Mouse (Mus musculus): ENCODE results near the gene Necap2.
A peak's percentile ranks its signal among the peaks of the same experiment; 100 is the strongest.

Gene Necap2

DNA sequence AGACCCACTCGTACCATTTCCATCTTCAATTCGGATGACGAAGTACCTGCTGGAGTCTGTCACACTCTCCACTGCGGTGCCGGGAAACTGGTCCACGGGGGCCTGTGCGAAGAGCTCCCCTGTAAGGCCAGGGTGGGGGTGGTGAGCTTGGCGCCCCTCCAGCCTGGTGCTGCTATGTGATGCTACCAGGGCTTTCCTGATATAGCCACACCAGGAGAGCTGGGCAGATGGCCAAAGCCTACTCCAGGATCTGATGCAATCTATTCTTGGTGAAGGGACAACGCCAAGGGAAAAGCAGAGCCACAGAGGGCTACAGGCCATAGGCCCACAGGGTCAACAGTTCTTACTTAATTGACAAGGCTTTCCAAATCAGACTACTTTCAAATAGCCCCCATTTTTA is 4.5 kb downstream of the Necap2 start:
- DNase-seq: no peak

GRCm38 (mm10) chr4:141072502-141072901 is 5.7 kb downstream of the Necap2 start:
- DNase-seq: no peak

- DNase-seq: peak; percentile 66
Measured at GRCm38 (mm10) chr4:141069731-141070130, 8.4 kb downstream of the Necap2 start.

GRCm38 (mm10) chr4:141068655-141069054 is 9.5 kb downstream of the Necap2 start:
- no peak for DNase-seq

- peak in 1 of 2 experiments; percentile 42 for DNase-seq
Measured at GRCm38 (mm10) chr4:141067516-141068046, 10.6 kb downstream of the Necap2 start.

DNA sequence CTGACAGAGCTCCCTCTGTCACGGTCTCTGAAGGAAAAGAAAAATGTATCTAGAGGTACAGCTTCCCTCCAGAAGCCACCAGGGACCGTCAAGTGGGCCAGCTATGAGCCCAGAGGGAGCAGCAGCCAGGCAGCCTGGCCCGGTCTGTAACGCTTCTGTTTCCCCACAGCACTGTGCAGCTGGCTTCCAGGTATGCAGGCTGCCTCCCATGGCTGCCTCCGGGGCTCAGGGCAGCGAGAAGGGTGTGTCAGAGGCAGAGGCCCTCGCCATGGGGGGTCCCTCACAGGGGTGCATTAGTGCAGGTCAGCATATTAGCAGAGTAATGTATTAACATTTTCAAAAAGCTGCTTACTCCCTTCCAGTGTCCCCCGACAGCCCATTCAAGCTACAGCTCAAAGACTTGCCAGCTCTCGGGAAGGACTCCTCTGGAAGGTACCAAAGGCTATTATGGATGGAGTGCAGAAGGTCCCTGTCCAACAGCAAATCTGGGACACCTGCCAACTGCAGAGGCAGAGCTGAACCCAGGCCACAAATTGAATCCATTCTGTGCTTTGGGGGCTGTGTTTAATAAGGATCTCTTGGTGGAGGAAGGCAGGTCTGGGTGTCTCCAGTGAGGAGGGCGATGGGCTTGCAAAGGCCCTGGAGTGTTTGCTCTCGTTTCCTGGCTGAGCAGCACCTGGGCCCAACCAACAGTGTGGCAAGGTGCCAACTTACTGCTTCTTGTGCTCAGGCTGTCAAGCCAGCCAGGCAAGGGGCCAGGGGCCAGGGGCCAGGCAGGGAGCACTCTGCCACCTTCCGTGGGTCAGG is 11.2 kb downstream of the Necap2 start:
- peak; percentile 83 to 88 for DNase-seq

GRCm38 (mm10) chr4:141065123-141065522 is 13.0 kb downstream of the Necap2 start:
- peak; percentile 82 to 87 for DNase-seq

DNA sequence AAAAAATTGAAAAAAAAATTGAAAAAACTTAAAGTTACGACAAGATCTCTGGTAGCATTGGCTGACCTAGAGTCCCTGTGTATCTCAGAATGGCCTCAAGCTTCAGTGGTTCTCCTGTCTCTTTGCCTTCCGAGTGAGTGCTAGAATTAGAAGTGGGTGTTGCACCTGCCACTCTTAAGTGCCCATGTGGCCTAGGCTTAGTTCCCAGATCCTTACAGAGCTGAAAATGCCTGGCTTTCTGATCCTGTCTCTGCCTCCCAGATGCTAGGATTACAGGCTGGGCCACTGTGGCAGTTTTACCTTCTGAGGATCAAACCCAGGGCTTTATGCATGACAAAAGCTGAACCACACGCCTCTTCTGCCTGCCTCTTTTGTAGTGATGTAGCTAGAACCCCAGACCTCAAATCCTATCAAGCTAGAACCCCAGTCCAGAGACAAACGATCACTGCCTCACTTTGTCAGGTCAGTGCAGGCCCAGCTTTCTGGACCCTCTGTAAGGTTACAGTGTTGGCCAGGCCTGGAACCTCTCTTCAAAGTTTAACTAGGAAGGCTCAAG is 14.0 kb downstream of the Necap2 start:
- DNase-seq: no peak

- peak; percentile 98 to 99 for DNase-seq
Measured at GRCm38 (mm10) chr4:141060426-141061301, 17.5 kb downstream of the Necap2 start, which contains the start of gene Crocc. Gene Crocc (minus strand): TSS chr4:141060550.

DNA sequence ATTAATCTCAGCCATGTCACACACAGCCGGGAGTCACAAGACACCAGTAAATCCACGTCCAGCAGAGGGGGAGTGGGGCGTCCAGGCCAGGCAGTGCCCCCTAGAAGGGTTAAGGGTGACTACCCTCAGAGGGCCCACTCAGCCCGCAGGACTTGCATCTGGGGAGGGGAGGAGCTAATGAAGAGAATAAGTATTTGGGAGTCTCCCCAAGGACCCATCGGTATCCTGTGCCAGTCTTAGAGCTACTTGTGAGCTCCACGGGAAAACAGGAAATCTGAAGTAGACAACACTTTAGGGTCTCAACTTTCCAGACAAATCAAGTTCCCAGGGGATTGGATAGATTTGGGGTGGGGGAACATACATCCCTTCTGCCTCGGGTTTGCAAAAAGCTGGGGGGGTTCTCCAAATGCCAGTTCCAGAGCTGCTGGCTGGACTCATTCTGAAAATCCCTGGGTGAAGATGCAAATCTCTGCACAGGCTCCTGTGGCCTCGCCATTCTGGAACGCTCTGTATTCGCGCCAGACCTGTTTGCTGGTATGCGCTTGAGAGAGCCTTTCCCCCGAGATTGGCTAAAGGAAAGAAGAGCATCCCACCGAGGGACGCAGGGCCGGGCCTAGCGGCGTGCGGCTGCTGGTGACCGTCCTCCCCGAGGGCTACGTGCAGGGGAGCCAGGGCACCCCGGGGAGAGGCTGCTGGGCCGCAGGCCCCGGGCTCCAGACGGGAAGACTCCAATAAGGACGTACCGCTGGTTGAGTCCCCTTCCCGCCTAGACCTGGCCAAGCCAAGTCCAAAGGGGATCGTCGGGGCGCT is 18.3 kb downstream of the Necap2 start:
- no peak for DNase-seq

DNA sequence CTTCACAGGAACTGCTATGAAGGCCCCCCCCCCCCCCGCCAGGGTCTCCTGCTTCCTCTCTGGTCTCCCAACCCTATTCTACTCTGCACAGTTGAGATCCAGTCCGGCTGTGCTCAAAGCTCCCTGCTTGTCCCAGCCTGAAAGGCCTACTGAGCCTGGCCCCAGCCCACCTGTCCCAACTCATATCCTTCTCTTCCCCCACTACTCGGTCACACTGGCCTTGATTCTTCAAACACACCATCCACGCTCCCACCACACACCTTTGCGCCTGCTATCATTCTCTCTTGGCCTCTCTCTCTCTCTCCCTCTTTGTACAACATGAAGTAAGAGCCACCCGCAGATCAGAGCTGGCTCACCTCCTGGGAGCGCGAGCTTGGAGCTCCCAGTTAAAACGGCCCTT is 19.3 kb downstream of the Necap2 start:
- no peak for DNase-seq

GRCm38 (mm10) chr4:141056970-141057369 is 21.2 kb downstream of the Necap2 start:
- DNase-seq: no peak

DNA sequence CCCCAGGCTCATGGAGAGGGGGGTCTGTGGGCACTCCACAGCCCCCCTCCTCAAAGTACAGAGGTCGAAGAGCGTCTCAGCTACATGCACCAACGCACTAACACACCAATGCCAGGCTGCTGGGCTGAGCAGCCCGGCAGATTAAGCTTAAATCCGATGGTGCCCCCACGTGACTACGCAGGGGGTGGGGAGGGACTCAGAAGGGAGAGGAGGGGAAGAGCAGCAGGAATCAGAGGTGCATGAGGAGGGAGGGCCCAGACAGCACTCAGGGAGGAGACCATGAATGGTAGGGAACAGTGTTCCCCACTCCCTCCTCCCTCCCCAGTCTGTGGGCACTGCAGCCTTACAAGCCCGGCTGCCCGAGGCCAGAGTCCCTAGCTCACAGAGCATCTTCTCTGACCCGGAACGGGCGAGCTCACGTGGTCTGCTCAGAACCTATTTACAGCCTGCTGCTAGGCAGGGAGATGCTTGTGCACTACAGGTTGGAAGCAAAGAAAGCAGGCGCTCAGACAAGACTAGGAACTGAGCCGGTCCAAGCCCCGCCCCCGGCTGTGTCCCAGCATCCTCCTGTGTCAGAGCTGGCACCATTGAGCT is 24.5 kb downstream of the Necap2 start:
- DNase-seq: peak; percentile 95 to 98

- peak; percentile 69 to 75 for DNase-seq
Measured at GRCm38 (mm10) chr4:141053138-141053537, 25.0 kb downstream of the Necap2 start.

DNA sequence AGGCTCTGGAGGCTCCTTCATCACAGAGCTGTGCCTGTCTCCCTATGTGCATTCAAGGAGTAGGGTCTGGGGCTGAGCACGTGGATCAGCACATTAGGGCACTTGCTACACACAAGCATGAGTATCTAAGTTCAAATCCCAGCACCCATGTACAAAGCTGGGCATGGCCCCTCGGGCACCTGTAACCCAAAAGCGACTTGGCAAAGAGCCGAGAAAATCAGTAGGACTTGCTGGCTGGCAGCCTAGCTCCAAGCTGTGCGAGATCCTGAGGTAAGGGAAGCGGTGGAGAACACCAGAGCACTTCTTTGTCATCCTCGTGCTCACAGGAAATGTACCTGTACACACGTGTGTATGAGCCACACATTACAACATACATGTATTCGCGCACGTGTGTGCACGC is 25.7 kb downstream of the Necap2 start:
- peak in 1 of 2 experiments; percentile 47 for DNase-seq

- DNase-seq: peak; percentile 45 to 49
Measured at GRCm38 (mm10) chr4:141049476-141049835, 28.7 kb downstream of the Necap2 start.

GRCm38 (mm10) chr4:141048810-141049475 is 29.2 kb downstream of the Necap2 start:
- DNase-seq: no peak

GRCm38 (mm10) chr4:141044816-141045215 is 33.3 kb downstream of the Necap2 start:
- DNase-seq: peak in 1 of 2 experiments; percentile 45

DNA sequence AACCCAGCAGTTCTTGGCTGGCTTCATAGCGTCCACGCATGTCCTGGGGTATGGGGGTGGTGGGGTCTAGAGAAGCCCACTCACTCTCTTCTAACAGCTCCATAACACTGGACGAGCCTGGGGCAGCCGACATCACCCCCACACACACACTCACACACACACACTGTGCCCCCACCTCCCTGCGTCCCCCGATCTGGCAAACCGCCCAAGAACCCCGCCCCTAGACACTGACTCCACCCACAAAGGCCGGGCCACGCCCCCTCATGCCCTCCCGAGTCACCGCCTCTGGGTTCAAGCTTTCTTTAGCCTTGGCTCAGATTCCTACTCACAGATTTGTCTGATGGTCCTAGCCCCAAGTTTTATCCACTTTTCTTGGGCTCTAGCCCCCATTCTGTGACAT is 37.0 kb downstream of the Necap2 start:
- DNase-seq: peak in 1 of 2 experiments; percentile 28

DNA sequence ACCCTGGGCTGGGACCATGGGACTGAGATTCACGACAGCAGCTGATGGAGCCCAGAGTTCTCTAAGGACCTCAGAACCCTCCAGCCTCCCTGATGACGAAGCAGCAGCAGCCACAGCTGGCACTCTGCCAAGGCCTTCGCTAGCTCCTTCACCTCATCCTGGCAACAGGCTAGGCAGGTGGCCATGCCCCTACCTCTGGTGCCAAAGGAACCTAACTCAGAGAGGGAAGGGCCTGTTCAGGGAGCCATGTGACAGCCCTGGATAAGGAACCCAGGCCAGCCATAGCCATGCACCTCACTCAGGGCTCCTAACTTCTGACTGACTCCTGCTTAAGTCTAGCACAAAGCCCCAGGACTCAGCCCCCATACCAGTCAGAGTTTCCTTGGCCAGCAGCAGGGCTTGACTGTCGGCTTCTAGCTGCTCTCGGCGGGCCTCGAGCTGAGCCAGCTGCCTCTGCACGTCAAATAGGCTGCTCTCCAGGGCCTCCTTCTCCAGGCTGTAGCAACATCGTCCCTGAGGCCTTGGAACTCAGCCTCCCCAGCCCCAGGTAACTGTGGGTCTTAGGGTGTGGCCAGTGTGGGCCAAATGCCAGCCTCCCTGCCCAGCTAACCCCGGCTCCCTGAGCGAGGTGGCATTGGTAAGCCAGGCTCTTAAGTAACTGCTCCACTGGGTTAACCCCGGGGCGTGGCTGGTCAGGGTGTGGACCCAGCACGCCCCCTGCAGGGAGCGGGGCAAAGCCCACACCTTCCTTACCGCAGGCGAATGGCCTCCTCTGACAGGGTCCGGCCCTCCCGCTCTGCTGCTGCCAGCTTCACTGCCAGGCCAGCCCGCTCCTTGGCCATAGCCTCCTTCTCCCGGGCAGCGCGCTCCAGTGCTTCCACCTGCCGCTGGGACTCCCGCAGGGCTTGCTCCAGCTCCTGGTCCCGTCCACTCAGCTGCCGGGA is 44.3 kb downstream of the Necap2 start:
- DNase-seq: peak; percentile 73 to 80
